Mouse (Mus musculus) olfactory bulb, adult 2 months (tissue): ENCODE measurements around the gene Tbc1d25. TPM values are rescaled to one million over a fixed set of nuclear protein-coding genes. Genes with fewer than 3 reads are reported as not detected.

Source experiments
- H3K27ac ChIP-seq: fragments of 200-500 bp; 2 replicates; pipeline ENCODE4 v1.5.1; 2012; ENCODE audit warnings: low read depth, low read length; ENCODE audit not compliant: insufficient read depth
- H3K4me1 ChIP-seq: fragments of 200-500 bp; 2 replicates; pipeline ENCODE4 v1.6.1; 2012; ENCODE audit warnings: low read length; ENCODE audit not compliant: control insufficient read depth, insufficient read depth
- H3K4me3 ChIP-seq: fragments of 200-500 bp; 2 replicates; pipeline ENCODE4 v1.5.1; 2012; ENCODE audit warnings: mild to moderate bottlenecking, low read depth, low read length, moderate library complexity; ENCODE audit not compliant: insufficient read depth
- CTCF ChIP-seq: fragments of 200-500 bp; IDR thresholded peaks from 2 replicates; pipeline ENCODE4 v1.5.1; 2012; ENCODE audit warnings: low read depth, mild to moderate bottlenecking, low read length, moderate library complexity; ENCODE audit not compliant: insufficient read depth
- POLR2A ChIP-seq: fragments of 200-500 bp; IDR thresholded peaks from 2 replicates; pipeline ENCODE4 v1.6.1; 2012; ENCODE audit warnings: mild to moderate bottlenecking, low read depth, low read length, moderate library complexity; ENCODE audit not compliant: insufficient read depth
- WGBS: fragments of 180-500 bp; shearing (Covaris S2); methylation state at CpG from one replicate; pipeline ENCODE4 v1.1.7; 2018; 5-methylcytosine and 5-hydroxymethylcytosine counted together
- polyA plus RNA-seq: library from polyadenylated mRNA; stranded (reverse); fragments of >200 nt; gene quantifications from 2 replicates; pipeline ENCODE4 v1.2.4, GENCODE M21; 2012; ENCODE audit warnings: low replicate concordance; ENCODE audit not compliant: missing spikeins, insufficient read depth, insufficient read length

Tbc1d25 gene
- polyA plus RNA-seq, 1 experiment = not detected

DNA sequence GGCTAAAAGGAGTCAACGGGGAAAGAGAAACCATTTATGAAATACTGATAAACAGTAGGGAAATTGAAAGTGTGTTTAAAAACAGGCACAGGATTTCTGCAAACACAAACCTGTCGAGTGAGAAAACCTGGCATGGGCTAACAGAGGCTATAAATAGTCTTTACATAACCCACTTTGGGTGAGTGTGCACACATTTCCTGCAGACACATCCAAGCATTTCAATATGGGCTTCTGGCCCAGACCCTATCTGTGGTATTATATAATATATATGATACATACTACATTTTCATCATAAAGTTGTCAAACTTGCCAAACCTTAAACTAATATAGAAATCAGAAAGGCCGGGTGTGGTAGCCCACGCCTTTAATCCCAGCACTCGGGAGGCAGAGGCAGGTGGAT, 12.9 kb downstream of the Tbc1d25 start:
- TF ChIP-seq POLR2A (no peak), CTCF (no peak)
- Histone ChIP-seq H3K27ac (no peak overlapping the region), H3K4me1 (no peaks in the 10 kb centered on the region), H3K4me3 (no peak overlapping the region)
- 78% methylated on average over 5 of the region's 5 CpGs for WGBS

DNA sequence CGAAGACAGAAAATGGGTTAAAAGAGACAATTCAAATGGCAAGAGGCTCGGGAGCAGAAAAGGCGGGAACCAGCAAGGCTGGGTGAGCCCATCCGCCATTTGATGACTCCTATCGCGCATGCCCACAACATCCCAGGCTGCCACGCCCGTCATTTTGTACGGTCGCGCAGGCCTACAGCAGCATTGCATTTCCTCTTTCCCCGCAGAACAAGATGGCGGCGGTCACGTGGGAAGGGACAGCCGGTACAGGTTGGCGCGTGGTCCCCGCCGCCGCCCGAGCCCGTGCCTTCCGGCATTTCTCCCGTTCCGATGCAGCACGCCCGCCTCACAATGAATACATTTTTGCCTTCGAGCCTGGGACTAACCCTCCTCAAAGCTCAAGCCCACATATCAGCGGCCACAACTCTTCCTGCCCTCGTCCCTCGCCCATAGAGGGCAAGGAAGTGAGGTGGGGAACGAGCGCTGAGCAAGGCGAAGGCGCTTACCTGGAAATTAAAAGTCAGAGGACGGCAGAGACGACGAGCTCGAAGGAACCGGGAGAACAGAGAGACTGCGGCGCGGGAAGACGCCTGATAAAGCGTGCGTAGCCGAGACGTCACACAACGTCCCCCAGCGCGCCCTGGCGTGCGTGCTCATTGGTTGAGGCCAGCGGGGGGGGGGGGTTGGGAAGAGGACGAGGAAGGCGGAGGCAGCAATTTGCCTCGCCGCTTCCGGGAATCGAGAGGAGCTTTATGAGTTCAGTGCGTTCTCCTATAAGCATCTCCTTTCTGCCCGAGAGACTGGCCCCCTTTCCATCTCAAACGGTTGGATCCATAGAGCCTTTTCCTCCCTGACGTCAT, 30.6 kb downstream of the Tbc1d25 start, which contains the start of gene Rbm3:
TSS of gene Rbm3 (minus strand) at position 728 of the 839 bp plus-strand sequence.
- Histone ChIP-seq H3K4me3 (peak within 1 kb of the TSS; percentile 95), H3K27ac (peak within 1 kb of the TSS; percentile 99), H3K4me1 (peaks cover 8% of the 10 kb centered on the region; the same call in 1 of the 2 replicates)
- no peak for TF ChIP-seq CTCF
- peak; percentile 88 for TF ChIP-seq POLR2A
- WGBS = 14% methylated on average over 65 of the region's 65 CpGs

DNA sequence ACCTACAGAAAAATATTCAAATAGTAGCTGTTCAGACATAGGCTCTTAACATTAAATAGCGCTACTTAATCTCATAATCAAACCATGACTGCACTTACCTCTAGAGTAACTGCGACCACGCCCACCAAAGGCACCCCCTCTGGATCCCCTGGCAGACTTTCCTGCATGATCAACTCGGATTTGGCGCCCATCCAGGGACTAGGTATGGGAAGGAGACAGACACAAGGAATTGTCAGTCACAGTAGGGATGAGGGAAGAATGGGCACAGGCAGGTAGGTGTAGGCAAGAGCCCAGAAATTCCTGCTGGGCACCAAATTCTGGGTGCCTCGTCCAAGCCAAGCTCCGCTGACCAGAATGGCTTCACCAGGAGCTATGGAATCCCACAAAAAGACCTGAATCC, 32.2 kb downstream of the Tbc1d25 start:
- Histone ChIP-seq H3K27ac (no peak overlapping the region), H3K4me3 (no peak overlapping the region; the same call in 1 of the 2 replicates), H3K4me1 (peaks cover 8% of the 10 kb centered on the region; the same call in 1 of the 2 replicates)
- 66% methylated on average over 7 of the region's 7 CpGs for WGBS
- no peak for TF ChIP-seq POLR2A
- TF ChIP-seq CTCF = no peak

DNA sequence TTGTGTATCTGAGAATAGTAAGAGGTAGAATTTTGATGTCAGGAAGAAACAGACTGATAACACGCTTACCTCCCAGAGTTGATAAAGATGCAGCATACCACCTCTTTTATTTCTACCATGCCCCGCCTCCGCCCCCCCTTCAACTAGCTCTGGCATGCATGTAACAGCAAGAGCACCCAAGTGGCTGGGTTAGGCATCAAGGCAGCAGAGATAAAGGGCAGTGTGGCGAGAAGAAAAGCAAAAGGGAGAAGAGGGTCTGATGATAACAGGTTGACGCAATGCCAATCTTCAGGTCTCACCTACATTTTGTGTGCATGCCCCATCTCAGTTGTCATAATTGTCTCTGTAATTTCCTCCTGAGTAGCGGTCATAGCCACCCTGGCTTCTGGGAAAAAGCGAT, 33.0 kb downstream of the Tbc1d25 start:
- no peak for TF ChIP-seq CTCF
- Histone ChIP-seq H3K4me3 (no peak overlapping the region), H3K27ac (no peak overlapping the region), H3K4me1 (peaks cover 8% of the 10 kb centered on the region; the same call in 1 of the 2 replicates)
- 77% methylated on average over 7 of the region's 7 CpGs for WGBS

DNA sequence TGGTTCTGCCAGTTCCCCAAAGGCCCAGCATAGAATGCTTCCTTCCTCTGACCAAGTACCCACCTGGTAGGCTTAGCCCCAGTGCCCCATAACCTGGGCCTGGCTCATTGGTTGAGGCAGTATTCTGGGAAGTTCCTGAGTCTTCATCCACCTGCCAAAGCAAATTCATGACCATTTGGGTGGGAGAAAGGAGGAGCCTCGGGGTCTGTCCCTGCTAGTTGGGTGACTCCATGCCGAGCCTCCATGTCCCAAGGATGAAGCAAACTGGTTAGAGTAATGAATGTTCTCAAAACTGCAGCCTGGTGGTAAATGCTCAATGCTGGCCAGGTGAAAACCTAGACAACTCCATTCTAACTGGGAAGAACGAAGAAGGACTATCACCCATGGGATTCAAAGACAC, 34.9 kb downstream of the Tbc1d25 start:
- no peak overlapping the region for H3K27ac ChIP-seq
- H3K4me3 ChIP-seq = no peak overlapping the region
- TF ChIP-seq POLR2A (no peak), CTCF (no peak)
- peaks cover 8% of the 10 kb centered on the region; the same call in 1 of the 2 replicates for H3K4me1 ChIP-seq
- 73% methylated on average over 3 of the region's 3 CpGs for WGBS

DNA sequence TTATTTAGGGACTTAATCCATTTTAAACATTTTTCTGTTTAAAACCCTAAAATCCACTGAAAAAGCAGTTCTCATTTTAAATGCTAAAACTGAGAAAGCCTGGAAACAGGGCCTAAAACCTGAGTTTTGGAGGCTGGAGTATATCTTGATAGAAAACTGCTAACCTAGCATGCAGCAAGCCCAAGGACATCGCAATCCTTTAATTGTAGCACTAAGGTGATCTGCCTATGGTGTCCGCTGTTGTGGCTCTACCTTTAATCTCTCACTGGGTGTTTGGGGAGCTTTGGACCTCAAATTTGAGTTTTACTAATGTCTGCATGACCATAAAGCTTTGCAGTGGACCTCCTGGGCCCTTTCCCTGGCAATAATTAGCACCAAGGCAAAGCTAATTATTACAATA, 35.5 kb downstream of the Tbc1d25 start:
- Histone ChIP-seq H3K27ac (no peak overlapping the region), H3K4me3 (no peak overlapping the region), H3K4me1 (peaks cover 8% of the 10 kb centered on the region; the same call in 1 of the 2 replicates)
- TF ChIP-seq CTCF = no peak
- no peak for TF ChIP-seq POLR2A
- WGBS = 92% methylated on average over 2 of the region's 2 CpGs

DNA sequence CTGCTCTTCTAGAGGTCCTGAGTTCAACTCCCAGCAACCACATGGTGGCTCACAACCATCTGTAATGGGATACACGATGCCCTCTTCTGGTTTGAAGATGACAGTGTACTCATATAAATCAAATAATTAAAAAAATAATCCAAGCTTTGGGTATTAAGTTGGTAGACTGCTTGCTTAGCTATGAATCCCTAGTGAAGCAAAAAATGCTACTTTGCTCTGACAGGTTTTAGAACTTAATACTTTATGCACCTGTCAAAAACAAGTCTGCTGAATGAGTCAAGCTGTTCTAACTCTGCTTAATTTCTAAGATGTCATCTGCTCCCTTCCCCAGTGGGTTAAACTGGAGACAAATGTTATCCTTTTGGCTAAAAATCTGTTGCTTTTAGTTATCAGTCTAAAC, 36.5 kb downstream of the Tbc1d25 start:
- 38% methylated on average over 1 of the region's 1 CpGs for WGBS
- TF ChIP-seq POLR2A = no peak
- TF ChIP-seq CTCF = no peak
- peaks cover 8% of the 10 kb centered on the region; the same call in 1 of the 2 replicates for H3K4me1 ChIP-seq

DNA sequence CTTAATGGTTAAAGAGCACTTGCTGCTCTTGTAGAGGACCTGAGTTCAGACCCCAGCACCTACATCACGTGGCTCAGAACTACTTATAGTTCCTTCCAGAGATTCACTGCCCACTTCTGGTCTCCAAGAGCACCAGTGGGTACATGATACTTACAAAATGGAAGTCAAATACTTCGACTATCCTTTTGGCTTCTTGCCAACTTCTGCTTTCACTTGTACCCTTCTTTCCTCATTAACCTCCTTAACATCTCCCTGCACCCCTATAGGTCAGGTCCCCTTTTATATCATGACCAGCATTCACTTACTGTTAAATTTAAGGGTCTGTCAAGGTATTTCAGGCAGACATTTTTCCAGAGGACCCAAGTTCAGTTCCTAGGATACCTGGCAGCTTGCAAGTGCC, 40.1 kb downstream of the Tbc1d25 start:
- Histone ChIP-seq H3K4me3 (no peak overlapping the region), H3K4me1 (peaks cover 5% of the 10 kb centered on the region; the same call in 1 of the 2 replicates), H3K27ac (no peak overlapping the region)
- WGBS = 54% methylated on average over 2 of the region's 2 CpGs
- TF ChIP-seq POLR2A (no peak), CTCF (no peak)

More for the DNA sequence above, 36.5 kb downstream of the Tbc1d25 start:
- Histone ChIP-seq H3K27ac (no peak overlapping the region), H3K4me3 (no peak overlapping the region)
